Mouse (Mus musculus) stomach, embryonic 15.5 days (tissue): Measurements from ENCODE around the gene Sh3glb1. TPM values are rescaled to one million over a fixed set of nuclear protein-coding genes. Genes with fewer than 3 reads are reported as not detected.

Experiments
- ATAC-seq: fragments of 200-750 bp; cut with Nextera tagmentation; 2 replicates; pipeline ENCODE4 v1.8.0; 2017; ENCODE audit warnings: low read depth, moderate number of reproducible peaks, moderate TSS enrichment; ENCODE audit not compliant: insufficient read depth, low FRiP score
- H3K27ac ChIP-seq: fragments of 300-500 bp; sonication (generic); 2 replicates; pipeline ENCODE4 v1.5.1; 2015; ENCODE audit warnings: mild to moderate bottlenecking, inconsistent platforms
- H3K27me3 ChIP-seq: fragments of 300-500 bp; sonication (generic); replicated peaks from 2 replicates; pipeline ENCODE4 v1.6.1; 2015; ENCODE audit warnings: inconsistent platforms
- H3K36me3 ChIP-seq: fragments of 300-500 bp; sonication (generic); 2 replicates; pipeline ENCODE4 v1.6.1; 2015; ENCODE audit warnings: inconsistent platforms
- H3K4me1 ChIP-seq: fragments of 300-500 bp; sonication (generic); 2 replicates; pipeline ENCODE4 v1.6.1; 2015; ENCODE audit warnings: inconsistent platforms
- H3K4me2 ChIP-seq: fragments of 300-500 bp; sonication (generic); 2 replicates; pipeline ENCODE4 v1.6.1; 2015; ENCODE audit warnings: mild to moderate bottlenecking, inconsistent platforms
- H3K4me3 ChIP-seq: fragments of 300-500 bp; sonication (generic); replicated peaks from 2 replicates; pipeline ENCODE4 v1.5.1; 2015; ENCODE audit warnings: inconsistent platforms
- H3K9ac ChIP-seq: fragments of 300-500 bp; sonication (generic); 2 replicates; pipeline ENCODE4 v1.6.1; 2015; ENCODE audit warnings: inconsistent platforms
- H3K9me3 ChIP-seq: fragments of 300-500 bp; sonication (generic); 2 replicates; pipeline ENCODE4 v1.6.1; 2016; ENCODE audit warnings: inconsistent platforms
- WGBS: fragments of 180-500 bp; shearing (Covaris S2); methylation state at CpG from one replicate; pipeline ENCODE4 v1.1.7; 2015; 5-methylcytosine and 5-hydroxymethylcytosine counted together
- polyA plus RNA-seq: library from polyadenylated mRNA; unstranded; fragments of >200 nt; fragmentation: Nextera tagmentation; extraction: Ambion mirVana; gene quantifications from 2 replicates; pipeline ENCODE4 v1.2.1, GENCODE M21; 2015

Gene Sh3glb1
- polyA plus RNA-seq, 1 experiment from 2014 or later: 98.1 TPM

DNA sequence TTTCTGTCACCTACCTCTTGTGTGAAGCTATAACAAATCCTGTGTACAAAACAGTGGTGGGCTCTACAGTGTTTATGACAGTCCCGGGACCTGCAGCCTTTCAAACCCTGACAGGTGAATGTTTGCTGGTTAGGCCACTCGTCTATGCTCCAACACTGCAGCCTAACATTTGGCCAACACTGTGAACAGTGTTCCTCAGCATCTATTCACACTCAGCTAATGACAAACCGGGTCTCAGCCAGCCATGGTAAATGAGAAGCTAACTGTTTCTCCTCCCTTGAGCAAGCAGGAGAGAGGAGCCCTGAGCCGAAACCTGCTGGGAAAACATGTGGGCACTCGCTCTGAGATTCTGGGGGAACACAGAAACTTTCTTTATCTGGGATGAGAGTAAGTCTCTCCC, 84.9 kb downstream of the Sh3glb1 start:
- no peaks in the 10 kb centered on the region for H3K9me3 ChIP-seq
- no peaks in the 10 kb centered on the region for H3K36me3 ChIP-seq
- 83% methylated on average over 5 of the region's 5 CpGs for WGBS
- no peak overlapping the region for H3K9ac ChIP-seq
- H3K4me1 ChIP-seq: no peaks in the 10 kb centered on the region
- no peak for ATAC-seq
- H3K4me3 ChIP-seq: no peak overlapping the region
- no peak overlapping the region for H3K4me2 ChIP-seq
- H3K27me3 ChIP-seq: no peaks in the 10 kb centered on the region
- no peak overlapping the region for H3K27ac ChIP-seq

Other genes with a start within 250 kb of the Sh3glb1 start
- gene Hs2st1, start 150.2 kb downstream of the Sh3glb1 start, polyA plus RNA-seq: 12.8 and 13.9 TPM in 2 replicates
- gene Selenof, start 150.0 kb downstream of the Sh3glb1 start, polyA plus RNA-seq: 640 and 675 TPM in 2 replicates
- 14.2 and 18.1 TPM in 2 replicates for gene Clca3a1, start 40.6 kb upstream of the Sh3glb1 start, polyA plus RNA-seq
- 1.6 and 3.1 TPM in 2 replicates for gene Clca3a2, start 99.2 kb upstream of the Sh3glb1 start, polyA plus RNA-seq
- gene Clca3b, start 129.0 kb upstream of the Sh3glb1 start, polyA plus RNA-seq: 1.3 and 1.7 TPM in 2 replicates
- 2.7 and 2.9 TPM in 2 replicates for gene Clca4b, start 212.2 kb upstream of the Sh3glb1 start, polyA plus RNA-seq